Mouse (Mus musculus): Measurements from ENCODE around the gene Dop1b. TPM values are rescaled to one million over a fixed set of nuclear protein-coding genes. Genes with fewer than 3 reads are reported as not detected.
A peak's percentile ranks its signal among the peaks of the same experiment; 100 is the strongest.

Gene Dop1b
- total and polyA plus RNA-seq, 2 experiments: 12.1 to 30.3 TPM

GRCm38 (mm10) chr16:93799936-93800335 is 88.2 kb downstream of the Dop1b start:
- WGBS: 97% methylated on average over 16 of the region's 16 CpGs
- H3K79me2 ChIP-seq (ENCODE audit: control insufficient read depth, insufficient read depth, low read length): no peaks in the 10 kb centered on the region
- no peaks in the 10 kb centered on the region for H3K27me3 ChIP-seq (ENCODE audit: control insufficient read depth, insufficient read depth, low read length)
- no peak overlapping the region for H3K4me3 ChIP-seq (ENCODE audit: insufficient read depth, low read depth, low read length)
- 0 out of 2 replicates have a peak, but pooled peaks cover 5% of the 10 kb centered on the region for H3K36me3 ChIP-seq (ENCODE audit: control insufficient read depth, insufficient read depth, low read length)
- no peak overlapping the region for H3K27ac ChIP-seq (replicated peaks; ENCODE audit: insufficient read depth, low read depth, low read length)
- no peak for TF ChIP-seq POLR2A (IDR thresholded peaks at IDR 0.05; ENCODE audit: extremely low read depth, insufficient read depth, low read length)
- TF ChIP-seq CTCF (IDR thresholded peaks at IDR 0.05; ENCODE audit: low read depth, low read length): no peak
- peaks cover 23% of the 10 kb centered on the region for H3K4me1 ChIP-seq (ENCODE audit: control insufficient read depth, insufficient read depth, low read length)
- no peak overlapping the region for H3K9ac ChIP-seq (ENCODE audit: low read depth, low read length)
- no peak for DNase-seq (ENCODE audit: extremely low read depth, low read depth, low spot score)

GRCm38 (mm10) chr16:93807167-93807566 is 95.5 kb downstream of the Dop1b start:
- Histone ChIP-seq H3K36me3 (ENCODE audit: control insufficient read depth, insufficient read depth, low read length) (peaks cover 22% of the 10 kb centered on the region; the same call in 1 of the 2 replicates), H3K27me3 (ENCODE audit: control insufficient read depth, insufficient read depth, low read length) (no peaks in the 10 kb centered on the region), H3K9ac (ENCODE audit: low read depth, low read length) (no peak overlapping the region), H3K4me3 (ENCODE audit: insufficient read depth, low read depth, low read length) (no peak overlapping the region), H3K79me2 (ENCODE audit: control insufficient read depth, insufficient read depth, low read length) (no peaks in the 10 kb centered on the region), H3K27ac (replicated peaks; ENCODE audit: insufficient read depth, low read depth, low read length) (no peak overlapping the region), H3K4me1 (ENCODE audit: control insufficient read depth, insufficient read depth, low read length) (peaks cover 10% of the 10 kb centered on the region)
- no peak for DNase-seq (ENCODE audit: extremely low read depth, low read depth, low spot score)
- TF ChIP-seq CTCF (IDR thresholded peaks at IDR 0.05; ENCODE audit: low read depth, low read length): no peak
- no peak for TF ChIP-seq POLR2A (IDR thresholded peaks at IDR 0.05; ENCODE audit: extremely low read depth, insufficient read depth, low read length)
- WGBS: 94% methylated on average over 6 of the region's 6 CpGs

- 74% methylated on average over 8 of the region's 8 CpGs for WGBS
- no peak for TF ChIP-seq CTCF (IDR thresholded peaks at IDR 0.05; ENCODE audit: low read depth, low read length)
- no peak for TF ChIP-seq POLR2A (IDR thresholded peaks at IDR 0.05; ENCODE audit: extremely low read depth, insufficient read depth, low read length)
Observed at GRCm38 (mm10) chr16:93807961-93808554, 96.4 kb downstream of the Dop1b start.

GRCm38 (mm10) chr16:93815856-93816736 is 104.4 kb downstream of the Dop1b start:
- TF ChIP-seq POLR2A (IDR thresholded peaks at IDR 0.05; ENCODE audit: extremely low read depth, insufficient read depth, low read length): no peak
- TF ChIP-seq CTCF (IDR thresholded peaks at IDR 0.05; ENCODE audit: low read depth, low read length): no peak
- peak overlapping the region; percentile 46; the same call in 1 of the 2 replicates for H3K9ac ChIP-seq (ENCODE audit: low read depth, low read length)
- H3K4me1 ChIP-seq (ENCODE audit: control insufficient read depth, insufficient read depth, low read length): peaks cover 11% of the 10 kb centered on the region

More at GRCm38 (mm10) chr16:93807961-93808554, 96.4 kb downstream of the Dop1b start:
- Histone ChIP-seq H3K27ac (replicated peaks; ENCODE audit: insufficient read depth, low read depth, low read length) (peak overlapping the region; percentile 24; the same call in 1 of the 2 replicates), H3K36me3 (ENCODE audit: control insufficient read depth, insufficient read depth, low read length) (peaks cover 24% of the 10 kb centered on the region), H3K9ac (ENCODE audit: low read depth, low read length) (no peak overlapping the region), H3K27me3 (ENCODE audit: control insufficient read depth, insufficient read depth, low read length) (no peaks in the 10 kb centered on the region), H3K4me1 (ENCODE audit: control insufficient read depth, insufficient read depth, low read length) (peaks cover 10% of the 10 kb centered on the region), H3K4me3 (ENCODE audit: insufficient read depth, low read depth, low read length) (no peak overlapping the region), H3K79me2 (ENCODE audit: control insufficient read depth, insufficient read depth, low read length) (no peaks in the 10 kb centered on the region)
- peak; percentile 37 for DNase-seq (ENCODE audit: extremely low read depth, low read depth, low spot score)

GRCm38 (mm10) chr16:93816861-93817260 is 105.2 kb downstream of the Dop1b start:
- DNase-seq (ENCODE audit: extremely low read depth, low read depth, low spot score): no peak
- Histone ChIP-seq H3K36me3 (ENCODE audit: control insufficient read depth, insufficient read depth, low read length) (peaks cover 2% of the 10 kb centered on the region; the same call in 1 of the 2 replicates), H3K27ac (replicated peaks; ENCODE audit: insufficient read depth, low read depth, low read length) (peak overlapping the region; percentile 86), H3K9ac (ENCODE audit: low read depth, low read length) (no peak overlapping the region), H3K79me2 (ENCODE audit: control insufficient read depth, insufficient read depth, low read length) (no peaks in the 10 kb centered on the region), H3K27me3 (ENCODE audit: control insufficient read depth, insufficient read depth, low read length) (no peaks in the 10 kb centered on the region), H3K4me1 (ENCODE audit: control insufficient read depth, insufficient read depth, low read length) (peaks cover 11% of the 10 kb centered on the region), H3K4me3 (ENCODE audit: insufficient read depth, low read depth, low read length) (no peak overlapping the region)
- TF ChIP-seq POLR2A (IDR thresholded peaks at IDR 0.05; ENCODE audit: extremely low read depth, insufficient read depth, low read length): no peak
- TF ChIP-seq CTCF (IDR thresholded peaks at IDR 0.05; ENCODE audit: low read depth, low read length): no peak
- 66% methylated on average over 7 of the region's 7 CpGs for WGBS

More at GRCm38 (mm10) chr16:93815856-93816736, 104.4 kb downstream of the Dop1b start:
- DNase-seq (ENCODE audit: extremely low read depth, low read depth, low spot score): peak; percentile 90
- Histone ChIP-seq H3K79me2 (ENCODE audit: control insufficient read depth, insufficient read depth, low read length) (no peaks in the 10 kb centered on the region), H3K4me3 (ENCODE audit: insufficient read depth, low read depth, low read length) (no peak overlapping the region), H3K27me3 (ENCODE audit: control insufficient read depth, insufficient read depth, low read length) (no peaks in the 10 kb centered on the region), H3K27ac (replicated peaks; ENCODE audit: insufficient read depth, low read depth, low read length) (peak overlapping the region; percentile 86), H3K36me3 (ENCODE audit: control insufficient read depth, insufficient read depth, low read length) (peaks cover 4% of the 10 kb centered on the region)
- WGBS: 41% methylated on average over 20 of the region's 20 CpGs
